Mouse (Mus musculus) left cerebral cortex, postnatal 25 days (tissue): ENCODE data around the gene Fam32a. TPM values are rescaled to one million over a fixed set of nuclear protein-coding genes. Genes with fewer than 3 reads are reported as not detected.
A peak's percentile ranks its signal among the peaks of the same experiment; 100 is the strongest.

Source experiments
- DNase-seq, 2 experiments: peaks; one replicate each; pipeline ENCODE4 v3.0.0; 2022; ENCODE audit warnings: low spot score in 2 of 2, mixed read lengths in 1 of 2
- intact Hi-C: fragments of 180-260 bp; cut with DNase I; formaldehyde crosslinking; loops from one replicate; pipeline ENCODE4 v1.15.1; 2025
- total RNA-seq, 2 experiments: library from RNA; stranded (reverse); gene quantifications; 2 replicates each; pipeline ENCODE4 v1.2.3; 2021

Gene Fam32a
- total RNA-seq, 2 experiments from 2014 or later = 54.4 to 54.8 TPM

DNA sequence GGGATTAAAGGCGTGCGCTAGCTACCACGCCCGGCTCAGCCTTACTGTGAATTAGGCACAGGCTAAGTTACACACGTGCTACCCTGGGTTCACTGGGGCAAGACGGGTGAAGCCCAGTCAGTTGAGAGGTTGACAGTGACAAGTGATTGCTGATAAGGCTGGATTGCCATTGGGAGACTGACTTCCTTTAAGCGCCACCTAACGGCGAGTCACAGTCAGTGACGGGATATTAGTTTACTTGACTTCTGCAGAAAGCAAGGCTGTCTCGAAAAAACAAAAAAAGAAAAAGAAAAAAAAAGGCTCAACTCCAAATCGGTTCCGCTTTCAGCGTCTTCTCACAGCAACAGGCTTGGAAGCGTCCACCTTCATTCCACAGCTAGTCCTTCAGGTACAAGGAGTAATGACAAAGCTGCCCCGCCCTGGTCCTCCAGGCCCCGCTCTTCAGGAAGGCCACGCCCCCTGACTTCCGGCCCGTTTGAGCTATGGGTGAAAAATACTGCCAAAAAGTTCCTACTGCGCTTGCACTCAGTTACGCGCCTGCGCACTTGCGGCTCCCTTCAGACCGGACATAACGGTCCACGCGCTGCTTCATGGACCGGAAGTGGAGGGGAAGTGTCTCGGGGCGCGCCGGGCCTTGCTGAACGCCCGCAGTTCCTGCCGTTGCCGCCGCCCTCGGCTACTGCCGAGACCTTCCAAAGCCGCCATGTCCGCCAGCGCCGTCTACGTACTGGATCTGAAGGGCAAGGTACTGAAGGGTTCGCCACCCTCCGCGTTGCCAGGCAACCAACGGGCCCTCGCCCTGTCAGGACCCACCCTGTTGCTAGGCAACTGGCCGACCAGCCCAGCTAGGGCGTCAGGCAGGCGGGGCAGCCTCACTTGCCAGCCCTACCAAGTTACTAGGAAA, 20.2 kb downstream of the Fam32a start, which contains the start of gene Ap1m1:
Gene Ap1m1, plus strand, starts transcription at position 520 of the 904 bp plus-strand sequence.
- DNase-seq = peak; percentile 98 to 99
- intact Hi-C loops = loop anchor here (5.0 kb wide), 1 partner anchor 62 kb away; no protein-coding TSS in a partner anchor

GRCm38 (mm10) chr8:72240403-72240763, 20.9 kb downstream of the Fam32a start:
- intact Hi-C loops = loop anchor here (5.0 kb wide), 1 partner anchor 63 kb away; no protein-coding TSS in a partner anchor

DNA sequence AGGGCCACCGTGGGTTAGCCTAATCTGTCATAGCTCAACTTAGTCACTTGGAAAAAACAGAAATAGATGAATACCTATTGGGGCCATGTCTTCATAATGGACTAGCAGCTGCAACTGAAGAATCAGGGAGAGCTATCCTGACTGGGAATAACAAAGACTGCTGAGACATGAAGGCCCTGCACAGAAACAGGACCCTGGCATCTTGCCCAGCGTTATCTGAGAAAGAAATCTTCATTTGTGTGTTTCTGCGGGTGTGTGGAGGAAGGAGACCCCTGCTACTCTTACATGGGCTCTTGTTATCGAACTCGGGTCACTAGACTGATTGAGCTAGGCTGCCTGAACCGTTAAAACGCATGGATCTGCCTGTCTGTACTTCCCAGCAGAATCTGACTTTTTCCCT, 21.4 kb downstream of the Fam32a start:
- no peak for DNase-seq
- intact Hi-C loops = loop anchor here (5.0 kb wide), 1 partner anchor 64 kb away; no protein-coding TSS in a partner anchor

More at GRCm38 (mm10) chr8:72240403-72240763, 20.9 kb downstream of the Fam32a start:
- DNase-seq = peak in 1 of 2 experiments; percentile 18

DNA sequence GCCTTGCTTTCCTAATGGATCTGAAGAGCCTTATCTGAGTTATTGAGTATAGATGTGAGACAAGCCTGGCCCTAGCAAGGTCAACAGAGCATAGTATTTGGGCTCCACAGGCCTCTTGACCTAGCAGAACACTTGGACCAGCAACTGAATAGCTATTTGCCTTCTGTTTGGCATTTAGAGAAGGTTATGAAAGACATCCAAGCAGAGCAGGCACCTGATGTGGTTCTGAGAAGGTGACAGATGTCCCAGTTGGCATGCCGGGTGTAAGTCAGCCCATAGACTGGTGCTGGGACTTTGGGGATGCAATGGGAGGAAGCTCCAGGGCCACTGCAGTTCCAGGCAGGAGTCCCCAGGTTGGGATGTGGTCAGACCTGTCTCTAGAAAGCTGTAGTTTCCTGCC, 22.7 kb downstream of the Fam32a start:
- intact Hi-C loops = loop anchor here (5.0 kb wide), 1 partner anchor 65 kb away; no protein-coding TSS in a partner anchor
- DNase-seq = no peak

DNA sequence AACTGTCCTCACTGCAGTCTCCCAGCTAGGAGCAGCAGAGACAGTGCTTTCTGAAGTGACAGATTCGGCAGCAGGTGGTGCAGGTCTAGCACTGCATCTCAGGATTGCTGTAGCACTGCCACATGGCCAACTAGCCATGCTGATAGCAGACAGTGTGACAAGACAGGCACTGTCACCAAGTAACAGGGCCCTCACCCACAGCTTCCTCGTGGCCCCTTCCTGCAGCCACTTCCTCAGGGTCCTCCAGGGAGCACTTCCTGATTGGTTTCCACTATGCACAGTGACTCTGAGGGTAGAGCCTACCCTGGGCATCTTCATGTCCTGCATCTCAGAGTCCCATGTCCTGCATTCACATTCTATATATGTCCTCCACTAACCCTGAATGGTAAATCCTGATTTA, 25.1 kb downstream of the Fam32a start:
- DNase-seq = no peak
- intact Hi-C loops = loop anchor here (5.0 kb wide), 1 partner anchor 67 kb away; no protein-coding TSS in a partner anchor

DNA sequence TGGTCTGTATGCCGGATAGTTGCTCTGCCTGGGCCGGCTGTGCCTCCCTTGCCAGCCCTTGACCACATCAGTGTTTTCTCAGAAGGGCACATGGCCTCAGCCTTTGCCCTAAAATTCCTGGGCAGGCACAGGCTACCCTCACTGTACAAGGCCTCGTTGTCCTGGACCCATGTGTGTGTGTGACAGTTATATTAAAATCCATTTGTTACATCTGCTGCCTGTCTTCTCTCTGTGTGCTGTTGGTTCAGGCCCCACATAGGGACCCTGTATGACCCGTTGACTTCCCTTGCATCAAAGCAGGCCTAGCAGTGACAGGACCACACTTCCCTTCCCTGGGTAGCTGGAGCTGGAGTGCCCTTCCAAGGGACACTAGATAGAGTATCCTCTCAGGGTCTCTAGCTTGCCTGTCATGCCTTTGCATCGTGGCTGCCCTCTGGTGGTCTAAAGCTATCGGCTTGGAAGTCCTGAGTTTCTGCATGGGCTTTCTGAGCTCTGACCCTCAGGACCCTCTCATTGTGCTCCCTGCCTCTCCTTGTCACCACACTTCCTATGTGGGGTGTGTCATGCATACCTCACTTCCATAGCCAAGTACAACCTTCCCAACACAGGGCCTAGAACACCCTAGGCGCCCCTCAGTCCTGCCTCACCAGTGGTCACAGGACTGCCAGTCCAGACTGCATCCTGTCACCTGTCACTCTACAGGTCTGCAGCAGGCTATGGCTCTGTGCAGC, 37.8 kb downstream of the Fam32a start:
- intact Hi-C loops = no loop called here
- peak in 1 of 2 experiments; percentile 26 for DNase-seq

DNA sequence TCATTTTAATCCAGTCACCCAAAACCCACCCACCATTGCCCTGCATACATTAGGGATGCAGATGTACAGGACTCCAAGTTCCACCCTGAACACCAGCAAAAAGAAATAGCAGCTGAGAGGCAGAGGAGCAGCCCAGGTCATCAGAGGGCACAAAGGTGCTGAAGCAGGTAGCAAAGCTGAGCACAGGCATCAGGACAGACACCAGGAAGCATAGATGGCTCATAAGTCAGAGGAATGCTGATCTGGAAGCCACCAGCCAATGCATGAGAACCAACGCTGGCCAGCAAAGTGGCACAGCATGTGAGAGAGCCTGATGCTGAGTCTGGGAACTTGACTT, 38.3 kb downstream of the Fam32a start:
- intact Hi-C loops = no loop called here
- DNase-seq = no peak

- no peak for DNase-seq
- intact Hi-C loops = no loop called here
Measured at GRCm38 (mm10) chr8:72259862-72260261, 40.3 kb downstream of the Fam32a start.

DNA sequence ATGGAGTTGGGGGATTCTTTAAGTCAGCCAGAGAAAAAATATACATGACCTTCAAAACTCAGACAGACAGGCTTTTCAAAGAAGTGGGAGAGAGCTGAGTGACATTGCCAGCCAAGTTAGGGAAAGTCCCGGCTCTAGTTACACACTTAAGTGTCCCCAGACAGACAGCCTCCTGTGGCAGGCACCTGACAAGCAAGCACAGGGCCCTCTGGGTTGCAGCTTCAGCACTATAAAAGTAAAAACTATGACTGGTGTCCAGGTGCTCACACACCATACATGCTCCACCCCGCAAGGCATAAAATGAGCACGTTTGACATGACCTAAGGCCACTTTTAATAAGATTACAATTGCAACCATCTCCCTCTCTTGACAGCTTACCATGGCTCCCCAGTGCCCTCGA, 41.1 kb downstream of the Fam32a start:
- intact Hi-C loops = no loop called here
- no peak for DNase-seq

DNA sequence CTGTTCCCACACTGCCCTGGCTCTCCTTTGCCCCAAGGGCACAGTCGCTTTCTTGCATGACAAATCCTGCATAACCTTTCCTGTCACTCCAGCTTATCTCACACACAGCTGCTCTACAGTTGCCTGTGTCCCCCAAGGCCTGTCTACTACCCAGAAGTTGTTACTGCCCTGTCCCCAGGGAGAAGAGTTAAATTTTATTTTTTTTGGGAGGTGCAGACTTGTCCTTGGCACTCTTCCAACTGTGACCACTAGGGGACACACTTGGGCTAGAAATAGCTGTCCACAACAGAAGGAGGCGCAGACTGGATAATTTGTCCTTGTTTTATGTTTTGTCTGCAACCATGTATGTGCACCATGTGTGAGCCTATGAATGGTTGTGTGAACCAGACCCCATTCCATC, 41.5 kb downstream of the Fam32a start:
- peak; percentile 36 to 43 for DNase-seq

GRCm38 (mm10) chr8:72261431-72261830, 41.9 kb downstream of the Fam32a start:
- intact Hi-C loops = loop anchor here (1.0 kb wide), 1 partner anchor 104 kb away; no protein-coding TSS in a partner anchor
- DNase-seq = no peak

More for the DNA sequence above, 41.5 kb downstream of the Fam32a start:
- intact Hi-C loops = loop anchor here (1.0 kb wide), 1 partner anchor 104 kb away; no protein-coding TSS in a partner anchor

- intact Hi-C loops = loop anchor here (1.0 kb wide), 1 partner anchor 103 kb away; no protein-coding TSS in a partner anchor
- DNase-seq = no peak
Measured at GRCm38 (mm10) chr8:72261872-72262271, 42.3 kb downstream of the Fam32a start.

DNA sequence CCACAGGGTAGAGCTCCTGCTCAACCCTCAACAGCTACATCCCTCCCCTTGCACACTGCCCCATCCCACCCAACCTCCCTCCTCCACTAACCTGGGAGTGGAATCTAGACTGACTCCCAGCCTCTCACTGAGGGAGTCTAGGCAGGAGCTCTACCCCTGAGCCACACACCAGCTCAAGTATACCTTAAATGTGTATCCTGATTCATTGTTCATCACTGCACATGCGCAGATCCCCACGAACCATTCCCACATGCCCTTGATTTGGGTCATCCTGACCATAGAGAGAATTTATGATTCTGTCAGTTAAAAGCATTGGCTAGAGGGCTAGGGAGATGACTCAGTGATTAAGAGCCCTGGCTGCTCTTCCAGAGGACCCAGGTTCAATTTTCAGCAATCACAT, 43.2 kb downstream of the Fam32a start:
- no peak for DNase-seq
- intact Hi-C loops = no loop called here

- intact Hi-C loops = no loop called here
- DNase-seq = no peak
Measured at GRCm38 (mm10) chr8:72263451-72263850, 43.9 kb downstream of the Fam32a start.

- intact Hi-C loops = no loop called here
- no peak for DNase-seq
Measured at GRCm38 (mm10) chr8:72265342-72265741, 45.8 kb downstream of the Fam32a start.

DNA sequence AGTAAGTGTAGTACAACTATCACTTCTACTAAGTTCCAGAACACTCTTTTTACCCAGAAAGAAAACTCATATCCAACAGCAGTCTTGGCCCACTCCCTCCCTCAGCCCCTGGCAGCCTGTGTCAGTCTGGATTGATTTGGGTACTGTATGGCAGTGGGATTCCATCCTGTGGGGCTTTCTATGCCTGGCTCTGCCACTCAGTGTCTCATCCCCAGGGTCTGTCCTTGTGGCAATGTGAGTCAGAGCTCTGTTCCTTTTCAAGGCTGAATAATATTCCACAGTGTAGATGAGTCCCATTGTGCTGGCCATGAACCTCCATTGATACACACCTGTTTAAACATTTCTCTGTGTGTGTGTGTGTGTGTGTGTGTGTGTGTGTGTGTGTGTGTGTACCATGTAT, 47.1 kb downstream of the Fam32a start:
- DNase-seq = no peak
- intact Hi-C loops = no loop called here

DNA sequence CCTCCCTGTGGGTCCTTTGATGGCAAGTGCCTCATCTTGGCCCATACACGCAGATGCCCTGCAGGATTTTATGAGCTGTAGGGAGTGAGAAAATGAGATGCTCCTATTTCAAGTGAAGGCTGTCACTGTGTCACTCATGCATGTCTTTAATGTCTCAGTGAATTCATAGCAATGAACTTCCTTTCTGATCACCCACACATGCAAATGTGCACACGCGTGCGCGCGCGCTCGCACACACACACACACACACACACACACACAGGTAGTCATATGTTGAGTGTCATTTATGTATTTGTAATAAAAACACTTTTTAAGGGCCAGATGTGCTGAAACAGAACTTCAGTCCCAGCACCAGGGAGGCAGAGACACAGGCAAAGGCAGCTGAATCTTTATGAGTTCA, 47.6 kb downstream of the Fam32a start:
- intact Hi-C loops = no loop called here
- no peak for DNase-seq

DNA sequence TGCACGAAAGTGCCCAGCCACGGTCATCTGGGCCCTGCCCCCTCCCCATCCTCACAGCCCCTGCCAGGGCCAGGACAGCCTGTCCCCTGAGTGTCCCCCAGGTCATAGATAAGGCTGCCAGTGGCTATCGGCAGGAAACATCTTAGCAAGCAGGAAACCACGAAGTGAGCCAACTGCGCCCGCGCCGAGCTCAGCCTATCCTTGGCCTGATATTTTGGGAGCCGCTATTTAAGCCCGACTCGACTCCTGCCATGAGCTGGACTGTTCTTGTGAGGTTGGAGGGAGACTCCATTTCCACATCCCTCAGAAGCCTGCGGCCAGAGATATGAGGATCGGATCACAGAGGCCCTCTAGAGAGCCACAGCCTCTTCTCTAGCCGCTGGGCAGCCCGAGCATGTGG, 48.8 kb downstream of the Fam32a start:
- DNase-seq = peak in 1 of 2 experiments; percentile 24

GRCm38 (mm10) chr8:72270606-72271005, 51.1 kb downstream of the Fam32a start:
- no peak for DNase-seq
- intact Hi-C loops = no loop called here

More for the DNA sequence above, 48.8 kb downstream of the Fam32a start:
- intact Hi-C loops = loop anchor here (2.0 kb wide), 1 partner anchor 26 kb away; no protein-coding TSS in a partner anchor

DNA sequence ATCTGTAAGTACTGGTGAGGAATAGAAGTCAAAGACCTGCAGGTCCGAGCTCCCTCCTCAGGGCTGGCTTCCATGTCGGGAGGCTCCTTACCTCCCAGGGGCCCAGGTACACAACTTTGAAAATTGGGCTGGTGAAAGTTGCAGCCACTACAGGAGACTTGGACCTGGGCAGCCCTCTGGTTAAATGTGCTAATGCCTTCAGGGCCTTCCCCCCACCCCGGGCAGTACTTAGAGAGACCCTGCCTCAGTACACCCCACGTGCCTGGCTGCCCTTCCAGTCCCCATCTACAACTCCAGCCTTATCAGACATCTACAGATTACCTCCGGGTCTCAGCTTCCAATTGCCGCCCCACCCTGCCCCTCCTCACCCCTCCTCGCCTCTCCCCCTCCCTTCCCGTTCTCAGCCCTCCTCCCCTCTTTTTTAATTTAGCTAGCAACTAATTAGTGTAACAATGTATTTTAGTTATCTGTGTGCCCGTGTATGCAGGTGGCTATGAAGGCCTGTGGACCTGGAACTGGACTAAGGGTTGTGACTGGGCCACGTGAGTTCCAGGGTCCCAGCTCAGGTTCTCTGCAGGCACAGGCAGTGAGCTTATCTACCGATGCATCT, 51.6 kb downstream of the Fam32a start:
- intact Hi-C loops = no loop called here
- no peak for DNase-seq
